Mouse (Mus musculus) ovary, adult 10 weeks (tissue): Measurements from ENCODE around the gene Tsga10ip. TPM values are rescaled to one million over a fixed set of nuclear protein-coding genes. Genes with fewer than 3 reads are reported as not detected.

Source experiments
- polyA plus RNA-seq: library from polyadenylated mRNA; stranded (reverse); fragments of 350-450 nt; fragmentation: Illumina TruSeq; extraction: RNeasy Lipid Tissue Mini Kit (QIAGEN cat#74804); gene quantifications from one replicate; pipeline ENCODE4 v1.2.3, GENCODE M21; 2014

The Tsga10ip gene
- polyA plus RNA-seq, result not detected

DNA sequence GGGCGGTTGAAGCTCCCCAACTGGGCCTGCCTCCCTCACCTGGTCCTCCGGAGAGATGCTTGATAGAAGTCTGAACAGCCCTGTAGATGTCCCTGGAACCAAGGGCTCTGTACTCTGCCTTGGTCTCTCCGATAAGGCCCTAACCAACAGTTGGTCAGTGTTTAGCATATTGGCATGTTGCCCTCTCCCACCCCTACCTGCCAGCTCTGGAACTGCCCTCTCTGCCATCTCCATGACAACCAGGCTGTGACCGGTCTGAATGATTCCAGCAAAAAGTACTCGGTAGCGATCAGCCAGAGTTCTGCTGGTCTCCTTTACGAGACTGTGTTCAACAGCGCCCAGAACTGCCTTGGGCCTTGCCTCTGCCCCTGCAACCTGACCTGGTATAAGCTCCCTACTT is at the start of gene Tsga10ip:
Gene Tsga10ip, minus strand, starts transcription at position 234 of the 400 bp plus-strand sequence.

DNA sequence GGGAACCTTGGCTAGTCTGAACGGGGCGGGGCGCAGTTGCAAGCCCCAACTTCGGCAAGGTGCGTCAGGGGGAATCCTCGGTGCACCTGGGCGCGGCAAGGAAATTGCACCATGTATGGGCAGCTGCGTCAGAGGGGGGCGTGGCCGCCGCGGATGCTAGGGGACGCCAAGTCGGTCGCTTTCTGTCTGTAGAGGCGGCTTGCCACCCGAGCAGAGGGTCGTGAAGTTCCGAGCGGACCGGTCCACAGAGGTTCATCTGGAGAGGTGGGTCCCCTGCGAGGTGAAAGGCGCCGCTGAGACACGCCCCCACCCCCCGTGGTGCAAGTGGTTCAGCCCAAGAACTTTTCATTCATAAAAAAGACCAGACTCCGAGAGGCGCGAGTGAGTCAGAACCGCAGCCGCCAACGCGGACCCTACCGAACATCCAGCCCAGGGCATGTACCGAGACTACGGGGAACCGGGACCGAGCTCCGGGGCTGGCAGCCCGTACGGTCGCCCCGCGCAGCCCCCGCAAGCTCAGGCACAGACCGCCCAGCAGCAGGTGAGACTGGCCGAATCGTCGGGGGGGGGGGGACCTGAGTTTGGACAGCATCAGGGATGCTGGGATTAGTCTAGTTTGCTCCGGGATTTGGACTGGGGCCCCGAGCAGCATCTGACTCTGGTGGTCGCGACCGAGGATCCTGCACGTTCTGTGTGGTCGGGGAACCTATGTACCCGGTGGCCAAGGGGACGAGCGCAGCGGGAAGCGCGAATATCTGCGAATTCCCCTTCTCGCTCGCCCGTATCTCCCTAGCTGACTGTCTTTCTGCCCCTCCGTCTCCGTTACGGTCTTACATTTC is 45.4 kb upstream of the Tsga10ip start, which contains the start of gene Fosl1:
Gene Fosl1, plus strand, starts transcription at position 33 of the 839 bp plus-strand sequence.

DNA sequence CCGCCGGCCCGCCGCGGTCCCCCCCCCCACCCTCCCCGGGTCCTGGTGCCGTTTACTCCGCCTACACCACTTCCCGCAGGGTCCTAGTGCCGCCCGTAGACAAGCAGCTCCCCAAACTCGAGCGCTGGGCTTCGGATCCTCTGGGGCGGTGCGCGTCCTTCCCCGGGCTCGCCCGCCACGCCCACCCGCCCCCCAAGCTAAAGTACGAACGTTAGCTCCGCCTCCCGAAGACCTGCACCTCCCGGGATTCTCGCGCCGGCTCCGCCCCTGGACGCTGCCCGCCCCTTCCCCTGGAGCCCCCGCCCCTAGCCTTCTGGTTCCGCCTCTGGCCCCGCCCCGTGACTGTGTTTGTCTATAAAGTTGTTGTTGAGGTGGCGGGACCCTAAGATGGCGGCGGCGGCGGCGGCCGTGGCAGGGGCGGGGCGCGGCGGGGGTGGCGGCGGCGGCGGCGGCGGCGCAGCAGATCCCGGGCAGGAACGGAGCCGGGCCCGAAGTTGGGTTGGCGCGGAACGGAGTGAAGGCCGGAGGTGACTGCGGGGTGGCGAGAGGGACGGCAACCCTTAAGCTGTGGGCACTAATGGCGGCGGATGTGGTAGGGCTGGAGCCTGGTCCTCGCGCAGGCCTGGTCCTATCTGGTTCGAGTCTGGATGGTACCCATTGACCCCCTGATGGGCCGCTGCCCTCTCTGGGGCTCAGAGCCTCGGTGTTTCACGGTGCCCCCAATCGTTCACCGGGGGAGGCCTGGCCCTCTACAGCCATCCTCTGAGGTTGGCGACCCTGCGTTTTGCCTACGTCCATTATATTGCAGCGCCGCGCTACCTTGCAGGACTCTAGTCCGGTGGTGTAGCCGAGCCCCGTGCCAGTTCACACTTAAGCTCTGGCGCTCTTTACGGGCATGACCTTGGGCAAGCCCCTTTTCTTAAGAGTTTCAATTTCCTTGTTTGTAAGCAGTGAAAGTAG is 22.7 kb upstream of the Tsga10ip start, which contains the start of the genes Drap1 and AI837181:
Gene Drap1, minus strand, starts transcription at position 198 of the 960 bp plus-strand sequence.
Gene AI837181, plus strand, starts transcription at position 363 of the 960 bp plus-strand sequence.

DNA sequence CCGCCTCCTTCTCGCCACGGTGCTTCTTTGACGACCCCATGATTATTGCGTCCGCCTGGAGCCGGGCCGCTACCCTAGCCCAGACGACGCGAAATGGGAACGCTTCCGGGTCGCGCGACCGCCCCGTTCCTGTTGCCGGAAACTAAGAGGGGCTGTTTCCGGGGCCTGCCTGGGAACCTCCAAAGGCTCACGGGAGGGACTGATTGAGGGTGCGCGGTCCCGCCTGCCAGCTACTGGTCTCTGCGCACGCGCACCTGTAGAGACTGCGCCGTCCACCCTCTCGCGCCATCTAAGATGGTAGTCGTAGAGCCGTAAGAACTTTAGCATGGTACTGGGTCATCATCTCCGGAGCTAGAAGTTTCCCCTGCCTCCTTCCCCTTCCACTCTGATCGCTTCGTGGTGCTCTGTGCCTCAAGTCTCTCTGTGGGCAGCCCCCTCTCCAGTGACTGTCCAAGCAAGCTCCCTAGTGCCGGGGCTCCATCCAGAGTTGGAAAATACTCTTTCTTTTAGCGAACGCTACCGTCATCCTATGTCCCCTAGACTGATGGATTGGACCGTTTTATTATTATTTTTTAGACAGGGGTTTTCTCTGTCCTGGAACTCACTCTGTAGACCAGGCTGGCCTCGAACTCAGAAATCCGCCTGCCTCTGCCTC is 13.6 kb downstream of the Tsga10ip start, which contains the start of gene Sart1:
Gene Sart1, minus strand, starts transcription at position 116 of the 655 bp plus-strand sequence.

DNA sequence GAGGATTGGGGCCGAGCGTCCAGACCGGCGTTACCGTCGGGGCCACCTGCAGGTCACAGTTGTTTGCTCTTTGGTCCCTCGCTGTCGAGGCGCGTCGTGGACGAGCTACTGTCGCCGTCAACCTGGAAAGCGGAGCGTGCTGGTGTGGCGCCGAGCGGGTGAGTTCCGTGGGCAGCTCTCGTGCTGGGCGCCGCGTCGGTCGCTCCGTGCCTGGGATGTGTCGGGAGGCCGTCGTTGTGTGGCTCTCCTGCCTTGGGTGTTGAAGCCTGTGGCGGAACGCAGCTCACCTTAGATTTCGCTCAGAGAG is 35.3 kb downstream of the Tsga10ip start, which contains the start of gene Banf1:
Gene Banf1, minus strand, starts transcription at position 116 of the 307 bp plus-strand sequence.

DNA sequence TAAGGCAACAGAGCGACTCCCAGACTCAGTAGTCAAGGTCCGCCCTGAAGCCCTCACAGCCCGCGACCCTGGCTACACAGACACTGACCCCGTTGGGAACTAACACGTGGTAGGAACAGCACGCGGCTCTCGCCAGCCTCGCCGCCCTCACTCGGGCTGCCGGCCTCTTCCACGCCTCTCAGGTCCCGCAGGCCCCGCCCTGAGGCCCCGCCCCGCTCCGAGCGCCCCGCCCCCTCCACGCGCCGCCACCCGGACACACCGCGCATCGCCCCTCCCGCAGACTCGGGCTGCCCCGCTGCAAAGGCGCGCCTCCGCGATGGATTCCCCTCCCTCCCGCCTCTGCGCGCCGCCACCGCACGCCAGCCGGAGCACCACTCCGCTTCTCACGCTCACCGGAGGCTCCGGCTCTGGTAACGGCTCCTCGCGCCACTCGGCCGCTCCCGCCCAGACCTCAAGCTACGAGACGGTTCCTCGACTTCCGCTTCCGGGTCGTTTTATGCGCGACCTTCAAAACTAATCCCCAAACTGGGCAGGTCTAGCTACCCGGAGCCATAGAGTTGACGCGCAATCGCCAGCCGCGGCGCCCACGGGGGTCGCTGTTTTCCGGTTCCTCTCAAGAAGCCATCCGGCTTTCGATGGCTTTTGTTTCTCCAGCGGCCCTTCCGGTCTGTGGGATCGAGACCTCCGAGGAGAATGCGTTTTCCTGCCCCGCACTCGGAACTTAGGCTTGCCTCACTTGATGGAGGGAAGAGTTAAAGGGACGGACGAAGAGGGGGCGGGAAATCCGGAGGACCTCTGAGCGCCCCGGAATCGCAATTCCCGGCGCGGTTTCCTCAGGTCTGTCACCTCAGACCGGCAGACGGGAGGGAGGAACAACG is 35.9 kb downstream of the Tsga10ip start, which contains the start of gene Eif1ad:
Gene Eif1ad, plus strand, starts transcription at position 567 of the 878 bp plus-strand sequence.

DNA sequence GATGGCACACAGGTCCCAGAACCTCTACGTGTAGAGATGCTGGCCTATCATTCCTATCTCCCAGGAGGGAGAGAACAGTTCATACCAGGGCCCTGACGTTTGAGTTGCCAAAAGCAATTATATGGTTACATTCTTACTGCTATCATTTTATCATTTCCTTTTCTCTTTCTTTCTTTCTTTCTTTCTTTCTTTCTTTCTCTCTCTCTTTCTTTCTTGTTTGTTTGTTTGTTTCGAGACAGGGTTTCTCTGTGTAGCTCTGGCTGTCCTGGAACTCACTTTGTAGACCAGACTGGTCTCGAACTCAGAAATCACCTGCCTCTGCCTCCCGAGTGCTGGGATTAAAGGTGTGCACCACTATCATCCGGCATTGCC is 52.8 kb downstream of the Tsga10ip start, which contains the start of gene Cst6:
Gene Cst6, minus strand, starts transcription at position 73 of the 372 bp plus-strand sequence.

Other genes with a start within 250 kb of the Tsga10ip start
- gene Pacs1, start 129.4 kb downstream of the Tsga10ip start, polyA plus RNA-seq, result 11.4 TPM
- 46.0 TPM for gene Sf3b2, start 107.1 kb downstream of the Tsga10ip start, polyA plus RNA-seq
- gene Gal3st3, start 104.2 kb downstream of the Tsga10ip start, polyA plus RNA-seq, result not detected
- gene Catsper1, start 66.8 kb downstream of the Tsga10ip start, polyA plus RNA-seq, result not detected
- gene Cst6, start 53.0 kb downstream of the Tsga10ip start, polyA plus RNA-seq, result not detected
- gene Eif1ad, start 35.8 kb downstream of the Tsga10ip start, polyA plus RNA-seq, result 12.7 TPM
- gene Banf1, start 35.4 kb downstream of the Tsga10ip start, polyA plus RNA-seq, result 9.0 TPM
- gene Sart1, start 13.8 kb downstream of the Tsga10ip start, polyA plus RNA-seq, result 2.5 TPM
- 5.8 TPM for gene Drap1, start 22.5 kb upstream of the Tsga10ip start, polyA plus RNA-seq
- not detected for gene AI837181, start 22.6 kb upstream of the Tsga10ip start, polyA plus RNA-seq
- gene Fosl1, start 45.0 kb upstream of the Tsga10ip start, polyA plus RNA-seq, result not detected
- gene Ccdc85b, start 55.4 kb upstream of the Tsga10ip start, polyA plus RNA-seq, result 1.5 TPM
- 2.3 TPM for gene Fibp, start 58.1 kb upstream of the Tsga10ip start, polyA plus RNA-seq
- not detected for gene Ctsw, start 66.0 kb upstream of the Tsga10ip start, polyA plus RNA-seq
- gene Efemp2, start 71.4 kb upstream of the Tsga10ip start, polyA plus RNA-seq, result 2.1 TPM
- gene Mus81, start 85.9 kb upstream of the Tsga10ip start, polyA plus RNA-seq, result 1.6 TPM
- 190 TPM for gene Cfl1, start 87.9 kb upstream of the Tsga10ip start, polyA plus RNA-seq
- gene 1700020D05Rik, start 101.3 kb upstream of the Tsga10ip start, polyA plus RNA-seq, result not detected
- gene Snx32, start 108.0 kb upstream of the Tsga10ip start, polyA plus RNA-seq, result not detected
- 0.20 TPM for gene Ovol1, start 158.1 kb upstream of the Tsga10ip start, polyA plus RNA-seq
- gene Ap5b1, start 165.5 kb upstream of the Tsga10ip start, polyA plus RNA-seq, result not detected
- gene Rnaseh2c, start 199.3 kb upstream of the Tsga10ip start, polyA plus RNA-seq, result 1.2 TPM
- 31.8 TPM for gene Kat5, start 207.7 kb upstream of the Tsga10ip start, polyA plus RNA-seq
- 1.3 TPM for gene Rela, start 235.0 kb upstream of the Tsga10ip start, polyA plus RNA-seq